Mouse (Mus musculus) gastrocnemius, adult 2 months (tissue): ENCODE measurements around the gene Asic2. TPM values are rescaled to one million over a fixed set of nuclear protein-coding genes. Genes with fewer than 3 reads are reported as not detected.
A peak's percentile ranks its signal among the peaks of the same experiment; 100 is the strongest.

Source experiments
- DNase-seq: peaks from one replicate; pipeline ENCODE4 v3.0.0; 2022
- H3K27ac ChIP-seq: fragments of 200-600 bp; 2 replicates; pipeline ENCODE4 v1.8.1; 2022; ENCODE audit warnings: mild to moderate bottlenecking
- H3K4me3 ChIP-seq: fragments of 200-600 bp; 2 replicates; pipeline ENCODE4 v1.8.1; 2022; ENCODE audit warnings: mild to moderate bottlenecking, moderate library complexity
- CTCF ChIP-seq: fragments of 200-600 bp; IDR thresholded peaks from 2 replicates; pipeline ENCODE4 v1.8.1; 2022; ENCODE audit warnings: antibody characterized with exemption, mild to moderate bottlenecking, moderate library complexity
- intact Hi-C: fragments of 180-260 bp; cut with DNase I; formaldehyde crosslinking; loops from one replicate; pipeline ENCODE4 v1.15.1; 2025
- total RNA-seq, 2 experiments: library from RNA; stranded (reverse); gene quantifications; 2 replicates each; pipeline ENCODE4 v1.2.3; 2021

The Asic2 gene
- total RNA-seq, 2 experiments from 2014 or later: 0.10 TPM; not detected in 1

DNA sequence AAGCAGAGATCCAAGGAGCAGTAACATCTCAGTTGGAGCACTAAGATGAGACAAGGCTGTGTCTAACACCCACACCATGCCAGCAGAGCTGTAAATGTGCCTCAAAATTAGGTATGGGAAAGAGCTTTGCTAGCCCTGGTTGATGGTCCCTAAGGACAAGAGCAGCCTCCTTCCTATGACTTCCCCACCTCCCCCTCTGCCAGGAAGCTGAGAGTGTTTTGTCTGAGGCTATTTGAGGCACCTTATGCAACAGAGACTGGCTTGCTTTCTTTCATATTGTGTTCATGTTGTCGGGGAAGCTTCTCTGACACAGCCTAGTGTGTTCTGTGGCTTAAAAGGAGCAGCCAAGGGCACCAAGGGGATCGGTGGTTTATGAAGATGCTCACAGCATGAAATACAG is 174.7 kb downstream of the Asic2 start:
- H3K27ac ChIP-seq: no peak overlapping the region
- DNase-seq: no peak
- H3K4me3 ChIP-seq: no peak overlapping the region
- intact Hi-C loops: no loop called here
- no peak for TF ChIP-seq CTCF

DNA sequence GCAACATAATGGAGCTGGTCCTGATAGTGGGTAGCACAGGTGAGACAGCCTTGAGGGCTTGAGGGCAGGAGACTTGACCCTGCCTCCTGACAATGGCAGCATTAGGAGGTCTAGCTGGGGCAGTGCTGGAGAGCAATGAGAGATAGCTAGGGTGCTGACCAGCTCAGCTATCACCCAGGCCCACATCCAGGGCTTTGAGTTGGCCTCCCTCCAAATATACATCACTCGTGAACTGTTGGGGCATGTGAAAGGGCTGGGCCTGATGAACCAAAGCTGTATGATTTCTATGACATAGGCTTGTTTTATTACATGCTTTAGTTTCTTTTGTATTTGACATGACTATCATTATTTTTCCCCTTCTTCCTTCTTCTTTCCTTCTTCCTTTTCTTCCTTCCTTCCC is 176.7 kb downstream of the Asic2 start:
- TF ChIP-seq CTCF: no peak
- DNase-seq: no peak
- intact Hi-C loops: no loop called here
- Histone ChIP-seq H3K4me3 (no peak overlapping the region), H3K27ac (no peak overlapping the region)

DNA sequence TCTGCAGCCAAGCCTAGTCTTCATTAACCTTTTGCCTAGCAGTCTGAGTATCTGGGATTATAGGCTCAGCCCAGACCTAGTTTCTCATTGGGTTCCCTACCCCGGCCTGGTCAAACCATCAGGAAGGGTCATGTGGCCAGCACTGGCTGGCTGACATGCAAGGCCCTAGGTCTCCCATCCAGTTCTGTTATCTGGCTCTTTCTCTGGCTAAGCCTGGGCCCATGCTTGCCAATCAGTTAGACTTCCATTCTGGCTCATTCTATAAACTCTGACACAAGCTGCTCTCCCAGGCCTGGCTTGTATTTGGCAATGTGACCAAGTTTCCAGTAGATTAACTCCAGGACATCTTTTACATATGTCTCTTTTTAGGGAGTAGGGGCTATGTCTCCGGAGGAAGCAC is 187.7 kb downstream of the Asic2 start:
- DNase-seq: peak; percentile 21
- intact Hi-C loops: no loop called here
- H3K4me3 ChIP-seq: no peak overlapping the region
- TF ChIP-seq CTCF: no peak
- no peak overlapping the region for H3K27ac ChIP-seq

DNA sequence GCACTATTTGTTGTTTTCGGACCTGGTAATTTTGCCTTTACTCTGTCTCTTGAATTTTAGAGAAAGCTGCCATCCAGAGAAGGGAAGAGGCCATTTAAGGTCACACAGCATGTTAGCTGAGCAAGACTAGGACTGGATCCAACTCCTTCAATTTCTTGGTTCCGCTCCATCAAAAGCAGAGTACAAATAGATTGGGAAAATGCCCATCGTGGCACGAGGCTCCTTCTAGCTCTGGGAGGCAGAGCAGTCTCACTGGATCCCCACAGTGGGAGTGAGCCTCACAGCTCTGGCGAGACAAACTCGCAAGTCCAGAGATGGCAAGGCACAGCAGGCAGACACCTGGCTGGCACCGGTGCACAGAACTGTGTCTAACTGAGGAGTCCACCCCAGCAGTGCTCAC is 188.4 kb downstream of the Asic2 start:
- DNase-seq: peak; percentile 40
- Histone ChIP-seq H3K27ac (no peak overlapping the region; the same call in 1 of the 2 replicates), H3K4me3 (no peak overlapping the region)
- no peak for TF ChIP-seq CTCF
- intact Hi-C loops: no loop called here

DNA sequence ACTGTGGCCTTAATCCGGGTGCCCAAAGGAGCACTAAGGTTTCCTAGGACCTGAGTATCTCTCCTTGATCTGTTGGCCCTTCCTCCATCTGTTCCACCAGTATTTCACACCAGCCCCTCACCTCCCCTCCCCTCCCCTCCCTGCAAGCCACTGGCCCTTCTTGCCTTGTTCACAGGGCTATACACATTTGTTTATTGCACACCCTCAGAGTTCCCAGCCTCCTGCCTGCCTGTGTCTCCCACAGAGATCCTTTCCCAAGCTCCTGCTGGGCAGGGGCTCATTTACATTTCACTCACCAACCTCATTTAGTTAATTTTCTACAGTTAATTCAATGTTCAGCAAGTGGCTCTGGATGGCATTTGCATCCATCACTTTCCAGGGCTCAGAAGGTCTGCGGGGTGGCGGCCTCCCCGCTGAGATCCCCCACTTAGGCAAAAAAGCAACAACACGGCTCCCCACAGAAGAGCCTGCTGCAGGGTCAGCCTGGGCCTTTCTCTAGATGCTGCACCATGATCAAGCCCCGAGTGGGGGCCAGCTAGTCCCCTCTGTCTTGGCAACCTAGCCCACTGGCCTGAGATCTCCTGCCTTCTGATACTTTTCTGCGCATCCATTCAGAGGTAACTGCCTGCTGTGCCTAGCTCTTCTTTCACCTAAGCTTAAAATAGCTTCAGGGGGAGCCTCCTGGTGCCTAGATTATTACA is 196.9 kb downstream of the Asic2 start:
- Histone ChIP-seq H3K27ac (no peak overlapping the region), H3K4me3 (no peak overlapping the region)
- DNase-seq: no peak
- intact Hi-C loops: no loop called here
- no peak for TF ChIP-seq CTCF

DNA sequence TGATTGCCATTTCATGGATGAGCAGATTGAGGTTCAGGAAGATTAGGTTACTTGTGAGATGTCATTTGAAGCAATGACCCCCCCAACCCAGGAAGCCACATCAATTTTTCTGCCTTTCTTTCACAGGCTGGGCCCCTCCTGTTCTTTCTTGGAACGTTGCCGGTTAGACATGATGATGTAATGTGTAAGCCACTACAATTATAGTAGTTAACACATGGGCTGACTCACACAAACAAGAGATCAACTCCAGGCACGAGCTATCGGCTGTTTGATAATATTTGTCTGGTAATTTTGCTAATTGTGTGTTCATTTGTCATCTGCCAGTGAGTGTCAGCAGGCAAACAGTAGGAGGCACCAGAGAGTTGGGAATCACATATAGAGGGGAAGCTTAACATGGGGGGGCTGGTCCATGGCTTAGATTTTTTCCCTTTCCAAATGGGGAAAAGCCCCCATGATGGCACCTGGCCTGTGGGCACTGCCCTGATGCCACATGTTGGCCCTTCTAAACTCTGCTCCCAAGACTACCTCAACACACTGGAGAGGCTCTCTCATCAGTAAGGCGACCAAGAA is 198.5 kb downstream of the Asic2 start:
- no peak for DNase-seq
- no peak overlapping the region for H3K4me3 ChIP-seq
- intact Hi-C loops: no loop called here
- no peak; the same call in 1 of the 2 replicates for TF ChIP-seq CTCF
- H3K27ac ChIP-seq: no peak overlapping the region

DNA sequence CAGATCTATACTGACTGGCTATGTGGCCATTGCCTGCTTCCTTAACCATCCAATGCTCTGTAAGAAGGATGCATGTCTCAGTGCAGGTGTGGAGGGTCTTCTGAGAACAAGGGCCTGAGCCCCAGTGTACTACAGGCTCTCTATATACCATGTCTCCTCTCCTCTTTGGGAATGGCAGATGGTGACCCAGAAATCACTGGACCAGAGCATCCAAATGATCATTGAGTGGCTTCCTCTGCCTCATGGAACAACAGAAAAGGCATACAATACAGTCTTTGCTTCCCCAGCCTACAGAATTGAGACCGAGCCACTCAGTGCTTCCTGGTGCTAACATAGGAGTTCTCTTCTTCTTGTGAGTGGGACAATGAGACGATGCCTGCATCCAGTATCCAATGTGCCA is 200.0 kb downstream of the Asic2 start:
- intact Hi-C loops: no loop called here
- no peak overlapping the region for H3K27ac ChIP-seq
- no peak for TF ChIP-seq CTCF
- no peak for DNase-seq
- H3K4me3 ChIP-seq: no peak overlapping the region

DNA sequence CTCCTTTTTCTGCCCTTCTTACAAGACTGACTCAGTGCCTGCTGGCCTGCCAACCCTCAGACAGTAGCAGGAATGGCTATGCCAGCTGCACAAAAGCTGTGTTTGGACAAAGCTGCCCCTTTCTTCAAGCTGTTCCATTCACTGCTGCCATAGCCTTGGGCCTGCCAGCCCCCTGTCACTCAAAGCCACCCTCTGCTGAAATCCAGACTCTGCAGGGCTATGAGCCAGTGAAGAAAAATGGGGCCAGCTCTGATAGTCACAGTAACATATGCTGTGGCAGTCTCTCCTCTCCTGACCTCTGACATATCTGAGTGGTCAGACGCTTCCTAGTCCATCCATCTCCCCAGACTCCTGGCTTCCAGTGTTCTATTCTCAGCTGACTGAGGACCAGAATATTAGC is 200.5 kb downstream of the Asic2 start:
- Histone ChIP-seq H3K27ac (no peak overlapping the region), H3K4me3 (no peak overlapping the region)
- intact Hi-C loops: no loop called here
- no peak for TF ChIP-seq CTCF
- DNase-seq: no peak

DNA sequence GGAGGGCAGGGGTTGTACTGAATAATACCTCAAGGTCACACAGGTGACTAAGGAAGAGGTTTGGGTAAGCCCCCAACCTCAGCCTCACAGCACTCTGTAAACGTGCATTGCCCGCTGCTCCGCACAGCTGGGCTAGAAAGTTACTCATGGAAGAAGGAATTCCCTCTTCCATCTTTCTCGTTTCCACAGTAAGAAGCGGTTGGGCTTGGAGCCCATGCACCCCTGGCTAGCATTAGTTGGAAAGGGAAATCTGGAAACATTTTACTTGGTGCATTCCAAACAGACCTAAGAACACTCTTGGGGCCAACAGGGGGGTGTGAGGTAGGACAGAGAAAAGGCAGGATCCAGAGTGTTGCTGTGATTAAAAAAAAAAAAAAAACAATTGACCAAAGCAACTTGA is 203.0 kb downstream of the Asic2 start:
- intact Hi-C loops: no loop called here
- Histone ChIP-seq H3K4me3 (no peak overlapping the region), H3K27ac (no peak overlapping the region)
- TF ChIP-seq CTCF: no peak
- peak; percentile 26 for DNase-seq

DNA sequence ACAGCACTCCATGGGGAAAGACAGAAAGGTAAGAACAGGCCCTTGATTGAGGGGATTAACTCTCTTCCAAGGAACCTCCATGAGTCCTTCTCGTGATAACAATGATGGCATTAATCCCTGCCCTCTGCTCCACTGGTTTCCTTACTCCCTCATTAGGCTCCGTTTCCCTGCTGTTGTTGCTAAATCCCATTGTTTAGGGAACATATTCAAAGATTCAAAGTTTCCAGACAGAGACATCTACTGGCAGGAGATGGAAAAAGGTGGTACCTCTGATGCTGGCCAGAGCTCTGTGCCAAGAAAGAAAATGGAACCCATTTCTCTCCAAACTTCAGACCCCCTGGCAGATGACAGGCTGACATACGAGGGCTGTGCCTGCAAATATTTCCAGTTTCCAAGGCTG is 203.5 kb downstream of the Asic2 start:
- no peak for DNase-seq
- H3K27ac ChIP-seq: no peak overlapping the region
- TF ChIP-seq CTCF: no peak
- H3K4me3 ChIP-seq: no peak overlapping the region
- intact Hi-C loops: no loop called here

DNA sequence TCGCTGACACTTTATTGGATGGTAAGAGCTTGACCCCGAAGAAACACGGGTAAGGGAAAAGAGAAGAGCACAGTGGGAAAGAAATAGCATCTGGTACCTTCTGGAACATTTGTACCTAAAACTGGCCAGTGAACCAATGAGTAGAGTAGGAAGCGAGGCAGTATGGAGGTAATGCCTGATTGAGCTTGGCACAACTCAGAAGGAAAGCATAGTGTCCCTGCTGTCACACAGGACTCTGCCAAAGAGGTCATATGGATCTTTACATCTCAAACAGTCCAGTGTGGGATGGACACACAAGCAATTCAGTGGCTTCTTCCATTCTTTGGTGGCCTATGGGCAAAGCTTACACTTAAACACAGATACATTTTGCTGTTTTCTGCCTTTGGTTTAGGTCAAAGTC is 211.0 kb downstream of the Asic2 start:
- intact Hi-C loops: no loop called here
- TF ChIP-seq CTCF: no peak

DNA sequence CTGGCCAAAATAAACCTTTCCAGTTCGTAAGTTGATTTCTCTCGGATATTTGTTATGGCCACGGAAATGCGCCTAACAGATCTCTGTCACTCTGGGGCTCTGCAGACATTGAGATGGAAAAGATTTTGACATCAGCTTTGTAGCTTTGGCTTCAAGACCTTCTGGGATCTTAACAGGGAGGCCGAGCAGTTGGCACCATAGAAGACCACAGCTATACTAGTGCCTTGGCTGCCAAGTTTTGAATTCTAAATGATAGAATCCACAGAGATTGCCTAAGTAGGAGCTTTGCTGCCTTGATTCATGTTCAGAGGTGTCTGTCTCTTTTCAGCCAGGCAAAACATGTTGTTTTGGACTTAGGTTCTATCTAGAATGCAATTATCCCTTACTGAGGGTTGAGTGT is 217.4 kb downstream of the Asic2 start:
- Histone ChIP-seq H3K27ac (no peak overlapping the region), H3K4me3 (no peak overlapping the region)
- intact Hi-C loops: no loop called here
- no peak for DNase-seq
- no peak for TF ChIP-seq CTCF

More for the DNA sequence above, 211.0 kb downstream of the Asic2 start:
- no peak overlapping the region for H3K27ac ChIP-seq
- no peak for DNase-seq
- H3K4me3 ChIP-seq: no peak overlapping the region

DNA sequence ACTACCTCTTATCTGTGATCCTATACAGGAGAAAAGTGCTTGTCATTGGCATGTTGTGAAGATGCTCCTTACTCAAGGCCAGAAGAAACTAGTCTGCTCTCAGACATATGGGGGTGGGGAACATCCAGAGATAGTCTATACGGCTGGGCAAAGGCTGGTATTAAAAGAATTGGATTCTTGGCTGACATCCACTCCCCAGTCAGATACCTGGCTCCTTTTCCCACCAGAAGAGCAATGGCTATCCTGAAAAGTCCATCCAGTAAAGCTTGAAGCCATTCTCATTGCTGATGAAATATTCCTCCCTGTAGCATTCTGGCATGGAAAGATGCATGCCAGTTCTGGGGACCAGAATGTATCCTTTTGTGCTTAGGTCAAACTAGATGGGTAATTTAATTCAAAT is 218.2 kb downstream of the Asic2 start:
- Histone ChIP-seq H3K27ac (no peak overlapping the region), H3K4me3 (no peak overlapping the region)
- intact Hi-C loops: no loop called here
- DNase-seq: no peak
- TF ChIP-seq CTCF: no peak

DNA sequence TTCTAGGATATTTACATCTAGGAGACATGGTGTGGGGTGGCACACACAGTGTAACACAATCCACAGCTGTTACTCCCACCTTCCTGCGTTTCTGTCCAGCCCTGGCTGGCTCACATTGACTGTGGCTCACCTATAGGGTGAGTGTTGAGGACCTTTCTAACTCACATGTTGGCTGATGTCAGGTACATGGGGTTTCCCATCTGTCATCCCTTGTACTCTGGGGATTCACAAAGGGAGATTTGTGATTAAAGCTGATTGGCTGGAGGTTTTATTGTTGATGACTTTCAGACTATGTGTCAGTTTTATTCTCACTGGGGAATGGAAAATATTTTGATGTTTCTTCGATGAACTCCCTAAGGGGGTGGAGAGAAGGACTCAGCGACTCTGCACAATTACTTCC is 229.3 kb downstream of the Asic2 start:
- Histone ChIP-seq H3K4me3 (no peak overlapping the region), H3K27ac (no peak overlapping the region)
- no peak for DNase-seq
- TF ChIP-seq CTCF: no peak
- intact Hi-C loops: no loop called here
